Mouse (Mus musculus): ENCODE measurements around the gene Trafd1.
"Not testable (repeated sequence)": the region's sequence is repeated elsewhere in the genome, so short reads cannot be mapped to it uniquely, and the experiment has no call there.

The Trafd1 gene

GRCm38 (mm10) chr5:121384757-121385460 is 523 bp downstream of the Trafd1 start:
- DNase-seq (ENCODE audit: extremely low read depth, insufficient read length, low spot score) = peak; percentile 70

- DNase-seq (ENCODE audit: extremely low read depth, insufficient read length, low spot score) = no peak
Observed at GRCm38 (mm10) chr5:121383857-121384756, 1.3 kb downstream of the Trafd1 start.

- DNase-seq (ENCODE audit: extremely low read depth, insufficient read length, low spot score) = no peak
Observed at GRCm38 (mm10) chr5:121380692-121381091, 4.7 kb downstream of the Trafd1 start.

GRCm38 (mm10) chr5:121378678-121379256 is 6.7 kb downstream of the Trafd1 start:
- DNase-seq (ENCODE audit: extremely low read depth, insufficient read length, low spot score) = no peak

- DNase-seq (ENCODE audit: extremely low read depth, insufficient read length, low spot score) = not testable (repeated sequence)
Observed at GRCm38 (mm10) chr5:121376972-121377371, 8.5 kb downstream of the Trafd1 start.

- DNase-seq (ENCODE audit: extremely low read depth, insufficient read length, low spot score) = no peak
Observed at GRCm38 (mm10) chr5:121374790-121375189, 10.6 kb downstream of the Trafd1 start.

GRCm38 (mm10) chr5:121371712-121372111 is 13.7 kb downstream of the Trafd1 start:
- DNase-seq (ENCODE audit: extremely low read depth, insufficient read length, low spot score) = no peak

- DNase-seq (ENCODE audit: extremely low read depth, insufficient read length, low spot score) = no peak
Observed at GRCm38 (mm10) chr5:121367255-121367654, 18.2 kb downstream of the Trafd1 start.

GRCm38 (mm10) chr5:121366449-121367225 is 18.8 kb downstream of the Trafd1 start:
- no peak for DNase-seq (ENCODE audit: extremely low read depth, insufficient read length, low spot score)

GRCm38 (mm10) chr5:121363441-121363840 is 22.0 kb downstream of the Trafd1 start:
- no peak for DNase-seq (ENCODE audit: extremely low read depth, insufficient read length, low spot score)

GRCm38 (mm10) chr5:121361696-121362095 is 23.7 kb downstream of the Trafd1 start:
- no peak for DNase-seq (ENCODE audit: extremely low read depth, insufficient read length, low spot score)

GRCm38 (mm10) chr5:121359229-121359628 is 26.2 kb downstream of the Trafd1 start:
- DNase-seq (ENCODE audit: extremely low read depth, insufficient read length, low spot score) = no peak

GRCm38 (mm10) chr5:121343997-121344396 is 41.4 kb downstream of the Trafd1 start:
- no peak for DNase-seq (ENCODE audit: extremely low read depth, insufficient read length, low spot score)

- DNase-seq (ENCODE audit: extremely low read depth, insufficient read length, low spot score) = no peak
Observed at GRCm38 (mm10) chr5:121342490-121342889, 42.9 kb downstream of the Trafd1 start.

GRCm38 (mm10) chr5:121340965-121341473 is 44.4 kb downstream of the Trafd1 start:
- DNase-seq (ENCODE audit: extremely low read depth, insufficient read length, low spot score) = no peak

GRCm38 (mm10) chr5:121339507-121340230 is 45.8 kb downstream of the Trafd1 start:
- DNase-seq (ENCODE audit: extremely low read depth, insufficient read length, low spot score) = no peak

- no peak for DNase-seq (ENCODE audit: extremely low read depth, insufficient read length, low spot score)
Observed at GRCm38 (mm10) chr5:121336776-121337175, 48.7 kb downstream of the Trafd1 start.

GRCm38 (mm10) chr5:121336009-121336408 is 49.4 kb downstream of the Trafd1 start:
- no peak for DNase-seq (ENCODE audit: extremely low read depth, insufficient read length, low spot score)

GRCm38 (mm10) chr5:121335426-121335825 is 50.0 kb downstream of the Trafd1 start:
- no peak for DNase-seq (ENCODE audit: extremely low read depth, insufficient read length, low spot score)

GRCm38 (mm10) chr5:121334454-121334853 is 51.0 kb downstream of the Trafd1 start:
- DNase-seq (ENCODE audit: extremely low read depth, insufficient read length, low spot score) = no peak

Measured in 3134 (cell line).